Mouse (Mus musculus): ENCODE measurements around the gene Ntrk3. TPM values are rescaled to one million over a fixed set of nuclear protein-coding genes. Genes with fewer than 3 reads are reported as not detected.

Ntrk3 gene
- polyA plus RNA-seq, 1 experiment from 2014 or later = 1.3 TPM

DNA sequence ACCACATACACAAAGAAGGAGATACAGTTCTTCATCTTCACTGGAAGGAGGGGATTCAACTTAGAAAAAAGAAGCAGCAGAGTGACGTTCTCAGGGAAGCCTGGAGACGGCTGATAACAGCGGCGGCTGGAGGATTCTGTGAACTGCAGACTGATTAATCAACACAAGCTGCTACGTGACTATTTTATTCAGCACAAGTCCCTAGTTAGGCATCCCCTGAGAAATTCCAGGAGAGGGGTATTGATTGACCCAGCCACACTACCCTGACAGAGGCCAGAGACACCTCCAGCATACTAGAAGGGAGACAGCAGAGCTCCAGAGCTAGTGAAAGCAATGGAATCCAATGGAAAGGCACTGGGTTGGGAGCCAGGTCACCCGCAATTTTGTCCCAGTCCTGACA is 516.1 kb downstream of the Ntrk3 start:
- 13% methylated on average over 6 of the region's 6 CpGs for WGBS
- no peak for ATAC-seq (ENCODE audit: insufficient number of reproducible peaks, insufficient read depth, low FRiP score, low read depth)
- Histone ChIP-seq H3K4me3 (ENCODE audit: control insufficient read depth in 1 of 2, insufficient read depth in 1 of 2, low read depth in 1 of 2, low read length in 2 of 2) (no peak overlapping the region), H3K9ac (ENCODE audit: low read length) (no peak overlapping the region), H3K27ac (replicated peaks in 1 of 2; ENCODE audit: control insufficient read depth in 1 of 2, insufficient read depth in 1 of 2, low read depth in 2 of 2, low read length in 2 of 2) (no peak overlapping the region), H3K4me1 (ENCODE audit: control insufficient read depth in 2 of 2, insufficient read depth in 2 of 2, low read length in 2 of 2) (no peaks in the 10 kb centered on the region), H3K36me3 (ENCODE audit: control insufficient read depth, insufficient read depth, low read length) (no peaks in the 10 kb centered on the region), H3K27me3 (ENCODE audit: control insufficient read depth, insufficient read depth, low read length) (no peaks in the 10 kb centered on the region), H3K4me2 (ENCODE audit: low read length) (no peak overlapping the region), H3K9me3 (ENCODE audit: control insufficient read depth, low read length) (no peaks in the 10 kb centered on the region)

DNA sequence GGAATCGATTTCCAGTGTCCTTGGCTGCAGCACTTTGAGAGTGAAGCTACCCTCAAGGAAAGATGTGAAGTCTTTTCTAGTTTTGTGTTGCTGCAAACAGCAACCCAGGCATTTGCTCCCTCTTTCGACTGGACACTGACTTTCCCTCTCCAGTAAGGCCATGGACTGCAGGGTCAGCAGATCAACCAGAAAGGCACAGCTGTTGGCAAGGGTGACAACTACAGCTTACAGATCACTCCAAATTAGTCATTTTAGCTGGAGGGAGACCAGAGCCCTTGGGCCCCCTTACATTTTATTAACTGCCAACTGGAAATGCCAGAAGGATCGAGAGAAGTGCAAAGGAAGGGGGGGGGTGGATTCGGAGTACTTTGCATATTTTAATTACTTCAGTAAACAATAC is 516.9 kb downstream of the Ntrk3 start:
- ATAC-seq (ENCODE audit: insufficient number of reproducible peaks, insufficient read depth, low FRiP score, low read depth) = no peak
- H3K9ac ChIP-seq (ENCODE audit: low read length) = no peak overlapping the region
- H3K4me3 ChIP-seq (ENCODE audit: control insufficient read depth in 1 of 2, insufficient read depth in 1 of 2, low read depth in 1 of 2, low read length in 2 of 2) = no peak overlapping the region
- H3K27me3 ChIP-seq (ENCODE audit: control insufficient read depth, insufficient read depth, low read length) = no peaks in the 10 kb centered on the region
- no peak overlapping the region for H3K4me2 ChIP-seq (ENCODE audit: low read length)
- no peaks in the 10 kb centered on the region for H3K36me3 ChIP-seq (ENCODE audit: control insufficient read depth, insufficient read depth, low read length)
- no peaks in the 10 kb centered on the region for H3K9me3 ChIP-seq (ENCODE audit: control insufficient read depth, low read length)
- H3K4me1 ChIP-seq (ENCODE audit: control insufficient read depth in 2 of 2, insufficient read depth in 2 of 2, low read length in 2 of 2) = no peaks in the 10 kb centered on the region
- 64% methylated on average over 4 of the region's 4 CpGs for WGBS
- no peak overlapping the region for H3K27ac ChIP-seq (replicated peaks in 1 of 2; ENCODE audit: control insufficient read depth in 1 of 2, insufficient read depth in 1 of 2, low read depth in 2 of 2, low read length in 2 of 2)

DNA sequence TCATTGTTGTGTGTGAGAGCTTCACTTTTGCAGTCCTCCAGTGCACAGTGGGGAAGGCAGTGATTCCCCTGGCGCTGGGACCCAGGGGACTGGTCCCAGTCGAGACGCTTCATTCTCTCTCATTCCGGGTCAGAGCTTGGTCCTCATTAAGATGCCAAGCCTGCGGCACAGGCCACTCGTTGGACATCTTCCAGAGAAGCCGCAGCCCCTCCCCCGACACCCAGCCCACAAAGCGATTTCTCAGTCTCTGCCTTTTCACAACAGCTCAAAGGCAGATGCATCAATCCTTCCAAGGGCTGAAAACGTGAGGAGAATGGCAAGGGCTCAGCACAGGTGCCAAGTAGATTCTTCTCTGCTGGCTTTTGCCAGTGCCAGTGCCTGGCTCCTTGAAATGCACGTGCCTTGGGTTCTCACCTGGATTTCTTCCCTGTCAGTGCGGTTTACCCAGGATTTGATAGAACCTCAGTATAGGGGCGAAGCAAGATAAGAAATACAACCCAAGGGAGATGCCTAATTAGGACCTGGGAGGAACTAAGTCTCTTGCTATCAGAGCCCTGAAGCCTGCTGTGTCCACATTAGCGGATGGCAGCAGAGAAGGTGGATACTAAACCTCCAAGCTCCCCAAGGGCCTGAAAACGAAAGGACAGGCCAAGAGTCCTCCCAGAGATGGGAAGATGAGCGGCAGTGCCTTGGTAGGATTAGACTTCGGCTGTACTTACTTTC is 546.7 kb downstream of the Ntrk3 start:
- H3K4me3 ChIP-seq (ENCODE audit: control insufficient read depth in 1 of 2, insufficient read depth in 1 of 2, low read depth in 1 of 2, low read length in 2 of 2) = no peak overlapping the region
- H3K4me1 ChIP-seq (ENCODE audit: control insufficient read depth in 2 of 2, insufficient read depth in 2 of 2, low read length in 2 of 2) = no peaks in the 10 kb centered on the region
- H3K27ac ChIP-seq (replicated peaks in 1 of 2; ENCODE audit: control insufficient read depth in 1 of 2, insufficient read depth in 1 of 2, low read depth in 2 of 2, low read length in 2 of 2) = no peak overlapping the region
- no peaks in the 10 kb centered on the region for H3K27me3 ChIP-seq (ENCODE audit: control insufficient read depth, insufficient read depth, low read length)
- no peaks in the 10 kb centered on the region for H3K9me3 ChIP-seq (ENCODE audit: control insufficient read depth, low read length)
- no peak overlapping the region for H3K4me2 ChIP-seq (ENCODE audit: low read length)
- no peak for ATAC-seq (ENCODE audit: insufficient number of reproducible peaks, insufficient read depth, low FRiP score, low read depth)
- WGBS = 10% methylated on average over 17 of the region's 17 CpGs
- no peaks in the 10 kb centered on the region for H3K36me3 ChIP-seq (ENCODE audit: control insufficient read depth, insufficient read depth, low read length)
- H3K9ac ChIP-seq (ENCODE audit: low read length) = no peak overlapping the region

DNA sequence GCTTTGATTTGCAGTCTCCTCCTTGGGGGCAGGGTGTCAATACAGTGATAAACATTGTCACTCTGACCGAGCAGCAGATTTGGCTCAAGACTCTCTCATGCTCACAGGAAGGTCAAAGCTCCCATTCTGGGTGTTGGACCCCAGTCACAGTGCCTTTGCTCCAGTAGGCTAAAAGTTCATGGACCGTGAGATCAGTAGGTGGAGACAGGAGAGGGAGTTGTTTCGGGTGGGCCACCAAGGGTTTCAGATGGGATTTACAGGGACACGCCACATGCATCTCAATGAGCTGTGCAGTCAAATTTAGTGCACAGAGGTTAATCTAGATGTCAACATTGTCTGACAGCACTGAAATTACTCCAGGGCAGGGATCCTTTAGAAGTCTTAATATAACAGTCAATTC is 552.2 kb downstream of the Ntrk3 start:
- H3K4me3 ChIP-seq (ENCODE audit: control insufficient read depth in 1 of 2, insufficient read depth in 1 of 2, low read depth in 1 of 2, low read length in 2 of 2) = no peak overlapping the region
- no peak overlapping the region for H3K4me2 ChIP-seq (ENCODE audit: low read length)
- 52% methylated on average over 4 of the region's 4 CpGs for WGBS
- H3K9ac ChIP-seq (ENCODE audit: low read length) = no peak overlapping the region
- no peaks in the 10 kb centered on the region for H3K9me3 ChIP-seq (ENCODE audit: control insufficient read depth, low read length)
- ATAC-seq (ENCODE audit: insufficient number of reproducible peaks, insufficient read depth, low FRiP score, low read depth) = no peak
- H3K4me1 ChIP-seq (ENCODE audit: control insufficient read depth in 2 of 2, insufficient read depth in 2 of 2, low read length in 2 of 2) = no peaks in the 10 kb centered on the region
- no peaks in the 10 kb centered on the region for H3K36me3 ChIP-seq (ENCODE audit: control insufficient read depth, insufficient read depth, low read length)
- H3K27ac ChIP-seq (replicated peaks in 1 of 2; ENCODE audit: control insufficient read depth in 1 of 2, insufficient read depth in 1 of 2, low read depth in 2 of 2, low read length in 2 of 2) = no peak overlapping the region
- H3K27me3 ChIP-seq (ENCODE audit: control insufficient read depth, insufficient read depth, low read length) = no peaks in the 10 kb centered on the region

DNA sequence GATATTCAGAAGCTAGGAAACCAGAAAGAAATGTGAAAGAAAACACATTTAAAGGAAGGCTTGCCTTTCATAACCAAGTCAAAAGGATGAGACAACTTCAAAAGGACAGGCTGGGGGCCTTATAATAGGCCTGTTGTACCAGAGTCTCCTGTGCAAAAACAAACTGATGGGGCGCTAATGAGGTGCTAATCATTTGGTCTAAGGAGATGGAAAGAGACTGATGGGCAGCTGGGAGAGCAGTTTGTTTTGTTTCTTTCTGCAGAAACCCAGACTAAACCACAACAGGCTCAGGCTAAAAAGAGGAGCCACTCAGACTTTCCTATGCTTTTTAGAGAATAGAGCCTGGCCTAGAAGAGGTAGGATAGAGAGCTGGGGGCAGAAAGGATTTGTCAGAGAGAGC is 554.4 kb downstream of the Ntrk3 start:
- Histone ChIP-seq H3K27ac (replicated peaks in 1 of 2; ENCODE audit: control insufficient read depth in 1 of 2, insufficient read depth in 1 of 2, low read depth in 2 of 2, low read length in 2 of 2) (no peak overlapping the region), H3K9me3 (ENCODE audit: control insufficient read depth, low read length) (no peaks in the 10 kb centered on the region), H3K4me1 (ENCODE audit: control insufficient read depth in 2 of 2, insufficient read depth in 2 of 2, low read length in 2 of 2) (no peaks in the 10 kb centered on the region), H3K9ac (ENCODE audit: low read length) (no peak overlapping the region), H3K36me3 (ENCODE audit: control insufficient read depth, insufficient read depth, low read length) (no peaks in the 10 kb centered on the region), H3K4me2 (ENCODE audit: low read length) (no peak overlapping the region), H3K27me3 (ENCODE audit: control insufficient read depth, insufficient read depth, low read length) (no peaks in the 10 kb centered on the region), H3K4me3 (ENCODE audit: control insufficient read depth in 1 of 2, insufficient read depth in 1 of 2, low read depth in 1 of 2, low read length in 2 of 2) (no peak overlapping the region)
- ATAC-seq (ENCODE audit: insufficient number of reproducible peaks, insufficient read depth, low FRiP score, low read depth) = no peak
- 3% methylated on average over 1 of the region's 1 CpGs for WGBS

DNA sequence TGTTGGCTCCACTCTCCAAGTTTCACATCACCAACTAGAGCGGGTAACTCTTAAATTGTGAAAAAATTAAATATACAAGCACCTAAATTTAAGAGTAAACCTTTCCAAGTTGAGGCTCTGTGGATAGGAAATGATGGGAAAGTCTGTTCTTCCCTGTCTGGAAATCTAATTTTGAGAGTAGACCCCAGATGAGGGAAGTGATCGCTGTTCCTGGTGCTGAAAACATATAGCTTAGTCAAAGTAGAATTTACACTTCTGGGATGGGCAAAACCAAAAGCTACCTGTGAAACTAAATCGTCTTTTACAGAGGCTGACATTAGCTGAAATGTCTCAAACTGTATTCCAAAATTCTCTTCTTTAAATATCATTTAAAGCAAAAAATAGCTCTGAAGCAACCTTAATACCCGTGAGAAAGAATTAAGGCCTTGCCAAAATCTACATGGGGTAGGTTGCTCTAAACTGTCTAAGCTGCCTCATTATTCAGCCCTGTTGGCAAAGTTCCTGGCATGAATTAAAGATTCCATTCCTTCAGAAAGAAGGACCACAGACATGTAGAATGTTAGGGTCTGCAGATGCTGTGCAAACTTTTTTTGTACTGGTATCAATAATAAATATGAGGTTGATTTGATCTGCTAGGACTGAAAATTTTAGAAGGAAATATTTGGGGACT is 557.7 kb downstream of the Ntrk3 start:
- H3K9ac ChIP-seq (ENCODE audit: low read length) = no peak overlapping the region
- H3K4me1 ChIP-seq (ENCODE audit: control insufficient read depth in 2 of 2, insufficient read depth in 2 of 2, low read length in 2 of 2) = no peaks in the 10 kb centered on the region
- H3K27ac ChIP-seq (replicated peaks in 1 of 2; ENCODE audit: control insufficient read depth in 1 of 2, insufficient read depth in 1 of 2, low read depth in 2 of 2, low read length in 2 of 2) = no peak overlapping the region
- H3K4me2 ChIP-seq (ENCODE audit: low read length) = no peak overlapping the region
- H3K9me3 ChIP-seq (ENCODE audit: control insufficient read depth, low read length) = no peaks in the 10 kb centered on the region
- no peaks in the 10 kb centered on the region for H3K27me3 ChIP-seq (ENCODE audit: control insufficient read depth, insufficient read depth, low read length)
- 71% methylated on average over 4 of the region's 4 CpGs for WGBS
- ATAC-seq (ENCODE audit: insufficient number of reproducible peaks, insufficient read depth, low FRiP score, low read depth) = no peak
- no peak overlapping the region for H3K4me3 ChIP-seq (ENCODE audit: control insufficient read depth in 1 of 2, insufficient read depth in 1 of 2, low read depth in 1 of 2, low read length in 2 of 2)
- H3K36me3 ChIP-seq (ENCODE audit: control insufficient read depth, insufficient read depth, low read length) = no peaks in the 10 kb centered on the region

DNA sequence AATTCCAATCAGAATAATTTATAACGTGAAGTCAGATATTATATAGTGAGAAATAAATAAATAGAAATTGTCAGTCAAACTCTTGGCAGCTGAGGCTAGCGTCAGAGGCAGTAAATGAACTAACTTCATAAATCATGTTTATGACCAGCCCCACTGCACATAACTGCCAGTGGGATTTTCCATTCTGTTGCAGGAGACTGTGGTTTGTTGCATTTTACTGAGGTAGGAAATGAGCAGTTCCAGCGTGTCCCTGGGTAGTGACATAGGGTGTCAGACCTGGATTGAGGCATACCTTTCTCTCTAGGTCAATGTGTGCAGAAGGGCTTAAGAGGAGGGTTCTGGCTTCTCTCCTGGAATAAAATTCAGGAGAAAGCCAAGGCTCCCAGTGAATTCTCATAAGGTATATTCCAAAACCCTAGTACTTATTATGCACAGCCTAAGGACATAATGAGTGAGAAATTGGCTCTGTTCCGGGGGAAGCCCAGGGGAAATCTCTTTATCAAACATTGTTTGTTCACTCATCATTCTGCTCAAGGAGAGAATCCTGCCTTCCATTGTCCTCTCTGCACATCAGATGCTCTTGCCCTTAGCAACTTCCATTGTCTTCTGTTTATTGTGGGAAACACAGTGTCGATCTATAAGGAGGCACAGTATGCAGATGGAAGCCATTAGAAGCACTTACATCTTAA is 565.4 kb downstream of the Ntrk3 start:
- ATAC-seq (ENCODE audit: insufficient number of reproducible peaks, insufficient read depth, low FRiP score, low read depth) = no peak
- Histone ChIP-seq H3K4me2 (ENCODE audit: low read length) (no peak overlapping the region), H3K27ac (replicated peaks in 1 of 2; ENCODE audit: control insufficient read depth in 1 of 2, insufficient read depth in 1 of 2, low read depth in 2 of 2, low read length in 2 of 2) (no peak overlapping the region), H3K27me3 (ENCODE audit: control insufficient read depth, insufficient read depth, low read length) (no peaks in the 10 kb centered on the region), H3K9me3 (ENCODE audit: control insufficient read depth, low read length) (no peaks in the 10 kb centered on the region), H3K4me3 (ENCODE audit: control insufficient read depth in 1 of 2, insufficient read depth in 1 of 2, low read depth in 1 of 2, low read length in 2 of 2) (no peak overlapping the region), H3K36me3 (ENCODE audit: control insufficient read depth, insufficient read depth, low read length) (no peaks in the 10 kb centered on the region), H3K9ac (ENCODE audit: low read length) (no peak overlapping the region), H3K4me1 (ENCODE audit: control insufficient read depth in 2 of 2, insufficient read depth in 2 of 2, low read length in 2 of 2) (no peaks in the 10 kb centered on the region)
- 75% methylated on average over 5 of the region's 5 CpGs for WGBS

All from heart, embryonic 14.5 days (tissue).